Mouse (Mus musculus) kidney, postnatal 0 days (tissue): ENCODE results near the gene Dpy19l3. TPM values are rescaled to one million over a fixed set of nuclear protein-coding genes. Genes with fewer than 3 reads are reported as not detected.

Experiments
- ATAC-seq: fragments of 200-750 bp; cut with Nextera tagmentation; replicated peaks from 2 replicates; pipeline ENCODE4 v1.8.0; 2017; ENCODE audit warnings: low read depth, moderate number of reproducible peaks, moderate TSS enrichment, moderate library complexity; ENCODE audit not compliant: low FRiP score
- DNase-seq: peaks from one replicate; pipeline ENCODE4 v3.0.0-alpha.2; 2016; ENCODE audit warnings: low spot score
- H3K27ac ChIP-seq: fragments of 300-500 bp; sonication (generic); 2 replicates; pipeline ENCODE4 v1.5.1; 2014; ENCODE audit warnings: mild to moderate bottlenecking
- H3K27me3 ChIP-seq: fragments of 300-500 bp; sonication (generic); 2 replicates; pipeline ENCODE4 v1.6.1; 2014; ENCODE audit warnings: low read length, mixed read lengths; ENCODE audit not compliant: insufficient read depth
- H3K36me3 ChIP-seq: fragments of 300-500 bp; sonication (generic); 2 replicates; pipeline ENCODE4 v1.6.1; 2014; ENCODE audit warnings: low read length, mixed read lengths; ENCODE audit not compliant: insufficient read depth
- H3K4me1 ChIP-seq: fragments of 300-500 bp; sonication (generic); replicated peaks from 2 replicates; pipeline ENCODE4 v1.6.1; 2014; ENCODE audit warnings: antibody characterized with exemption, low read length, mixed read lengths; ENCODE audit not compliant: insufficient read depth
- H3K4me2 ChIP-seq: fragments of 300-500 bp; sonication (generic); 2 replicates; pipeline ENCODE4 v1.6.1; 2014; ENCODE audit warnings: mild to moderate bottlenecking, low read length, moderate library complexity, mixed read lengths
- H3K4me3 ChIP-seq: fragments of 300-500 bp; sonication (generic); replicated peaks from 2 replicates; pipeline ENCODE4 v1.5.1; 2014; ENCODE audit warnings: low read depth, low read length
- H3K9ac ChIP-seq: fragments of 300-500 bp; sonication (generic); 2 replicates; pipeline ENCODE4 v1.6.1; 2014; ENCODE audit warnings: low read depth, low read length
- H3K9me3 ChIP-seq: fragments of 300-500 bp; sonication (generic); replicated peaks from 2 replicates; pipeline ENCODE4 v1.6.1; 2016; ENCODE audit warnings: low read length, inconsistent platforms, mixed read lengths
- CTCF ChIP-seq: IDR thresholded peaks from 2 replicates; pipeline ENCODE4 v1.5.1; 2016; ENCODE audit warnings: antibody characterized with exemption, low read depth, mild to moderate bottlenecking, moderate library complexity
- WGBS: fragments of 180-500 bp; shearing (Covaris S2); extraction: QIAGEN DNeasy Blood & Tissue Kit; methylation state at CpG from one replicate; pipeline ENCODE4 v1.1.7; 2014; 5-methylcytosine and 5-hydroxymethylcytosine counted together
- polyA plus RNA-seq: library from polyadenylated mRNA; unstranded; fragments of >200 nt; fragmentation: Nextera tagmentation; extraction: Ambion mirVana; gene quantifications from 2 replicates; pipeline ENCODE4 v1.2.1, GENCODE M21; 2015

Gene Dpy19l3
- polyA plus RNA-seq, 1 experiment from 2014 or later, result 21.3 TPM

- Histone ChIP-seq H3K4me2 (peak overlapping the region; percentile 6; the same call in 1 of the 2 replicates), H3K27me3 (no peaks in the 10 kb centered on the region), H3K4me1 (no peaks in the 10 kb centered on the region), H3K9ac (no peak overlapping the region), H3K36me3 (peaks cover 13% of the 10 kb centered on the region), H3K27ac (no peak overlapping the region), H3K4me3 (no peak overlapping the region), H3K9me3 (no peaks in the 10 kb centered on the region)
- ATAC-seq (peak; percentile 30), DNase-seq (no peak)
- WGBS, result 40% methylated on average over 9 of the region's 9 CpGs
- no peak for TF ChIP-seq CTCF
Measured at GRCm38 (mm10) chr7:35648239-35649069, 105.8 kb downstream of the Dpy19l3 start.

- 0% methylated on average over 64 of the region's 64 CpGs for WGBS
- DNase-seq (peak; percentile 96), ATAC-seq (peak; percentile 79)
- Histone ChIP-seq H3K4me3 (peak within 1 kb of the TSS; percentile 93), H3K27ac (peak within 1 kb of the TSS; percentile 81), H3K9me3 (no peaks in the 10 kb centered on the region), H3K36me3 (peaks cover 24% of the 10 kb centered on the region), H3K27me3 (no peaks in the 10 kb centered on the region), H3K4me1 (no peaks in the 10 kb centered on the region), H3K4me2 (peak within 1 kb of the TSS; percentile 84), H3K9ac (peak within 1 kb of the TSS; percentile 96)
- 0 out of 2 replicates have a peak, but pooled peaks have one; percentile 1 for TF ChIP-seq CTCF
Measured at GRCm38 (mm10) chr7:35647101-35647698, 107.1 kb downstream of the Dpy19l3 start, which contains the start of gene Pdcd5. TSS of gene Pdcd5 (minus strand) at chr7:35647521.

GRCm38 (mm10) chr7:35646317-35647081, 107.8 kb downstream of the Dpy19l3 start:
- Histone ChIP-seq H3K9me3 (no peaks in the 10 kb centered on the region), H3K27me3 (no peaks in the 10 kb centered on the region), H3K27ac (peak overlapping the region; percentile 81), H3K9ac (peak overlapping the region; percentile 96), H3K4me2 (peak overlapping the region; percentile 84), H3K36me3 (peaks cover 29% of the 10 kb centered on the region), H3K4me3 (peak overlapping the region; percentile 93), H3K4me1 (no peaks in the 10 kb centered on the region)
- 0 out of 2 replicates have a peak, but pooled peaks have one; percentile 2 for TF ChIP-seq CTCF
- DNase-seq (peak; percentile 51), ATAC-seq (peak; percentile 29; the same call in 1 of the 2 replicates)
- 5% methylated on average over 34 of the region's 34 CpGs for WGBS

- peaks cover 54% of the 10 kb centered on the region for H3K36me3 ChIP-seq
- H3K9me3 ChIP-seq, result no peaks in the 10 kb centered on the region
- H3K4me3 ChIP-seq, result no peak overlapping the region
- DNase-seq (no peak), ATAC-seq (no peak)
- H3K9ac ChIP-seq, result no peak overlapping the region
- no peaks in the 10 kb centered on the region for H3K27me3 ChIP-seq
- H3K4me2 ChIP-seq, result no peak overlapping the region
- no peak overlapping the region for H3K27ac ChIP-seq
- TF ChIP-seq CTCF, result no peak
- WGBS, result 72% methylated on average over 6 of the region's 6 CpGs
- H3K4me1 ChIP-seq, result no peaks in the 10 kb centered on the region
Measured at GRCm38 (mm10) chr7:35640072-35640471, 114.2 kb downstream of the Dpy19l3 start.

GRCm38 (mm10) chr7:35636874-35637273, 117.4 kb downstream of the Dpy19l3 start:
- DNase-seq, result no peak
- H3K27ac ChIP-seq, result no peak overlapping the region
- H3K4me1 ChIP-seq, result no peaks in the 10 kb centered on the region
- 88% methylated on average over 9 of the region's 9 CpGs for WGBS
- H3K27me3 ChIP-seq, result no peaks in the 10 kb centered on the region
- H3K4me3 ChIP-seq, result no peak overlapping the region
- no peak overlapping the region for H3K9ac ChIP-seq
- no peak for TF ChIP-seq CTCF
- peaks cover 42% of the 10 kb centered on the region for H3K36me3 ChIP-seq
- ATAC-seq, result no peak
- H3K4me2 ChIP-seq, result no peak overlapping the region
- no peaks in the 10 kb centered on the region for H3K9me3 ChIP-seq

GRCm38 (mm10) chr7:35636229-35636628, 118.0 kb downstream of the Dpy19l3 start:
- H3K9ac ChIP-seq, result no peak overlapping the region
- H3K4me1 ChIP-seq, result no peaks in the 10 kb centered on the region
- peak; percentile 73 for TF ChIP-seq CTCF
- no peak overlapping the region for H3K27ac ChIP-seq
- H3K4me2 ChIP-seq, result no peak overlapping the region
- H3K9me3 ChIP-seq, result no peaks in the 10 kb centered on the region
- H3K36me3 ChIP-seq, result peaks cover 40% of the 10 kb centered on the region
- no peaks in the 10 kb centered on the region for H3K27me3 ChIP-seq
- WGBS, result 61% methylated on average over 6 of the region's 6 CpGs
- DNase-seq, result peak; percentile 58
- no peak overlapping the region for H3K4me3 ChIP-seq
- no peak for ATAC-seq

Other genes starting within 250 kb of the Dpy19l3 start
- gene Tdrd12, start 216.7 kb downstream of the Dpy19l3 start, polyA plus RNA-seq, result 0.38 and 0.62 TPM in 2 replicates
- gene Nudt19, start 198.2 kb downstream of the Dpy19l3 start, polyA plus RNA-seq, result 135 and 138 TPM in 2 replicates
- gene Rgs9bp, start 168.9 kb downstream of the Dpy19l3 start, polyA plus RNA-seq, result 0.05 and 0.11 TPM in 2 replicates
- gene Ankrd27, start 168.2 kb downstream of the Dpy19l3 start, polyA plus RNA-seq, result 18.5 and 19.5 TPM in 2 replicates
- gene Pdcd5, start 106.9 kb downstream of the Dpy19l3 start, polyA plus RNA-seq, result 213 and 233 TPM in 2 replicates
- gene Zfp507, start 48.5 kb upstream of the Dpy19l3 start, polyA plus RNA-seq, result 12.2 TPM in 2 replicates